Mouse (Mus musculus) ES-E14 (cell line): ENCODE results near the gene Arhgef25. TPM values are rescaled to one million over a fixed set of nuclear protein-coding genes. Genes with fewer than 3 reads are reported as not detected.
A peak's percentile ranks its signal among the peaks of the same experiment; 100 is the strongest.

ENCODE experiments used
- DNase-seq: peaks from one replicate; pipeline ENCODE4 v3.0.0-alpha.2; 2013; ENCODE audit warnings: low read depth, low spot score
- H3K27ac ChIP-seq: 2 replicates; pipeline ENCODE4 v1.5.1; 2012; ENCODE audit warnings: low read depth, mild to moderate bottlenecking, low read length, moderate library complexity, mixed read lengths; ENCODE audit not compliant: poor library complexity, insufficient read depth, severe bottlenecking
- H3K36me3 ChIP-seq: 2 replicates; pipeline ENCODE4 v1.6.1; 2012; ENCODE audit warnings: mild to moderate bottlenecking, low read length, moderate library complexity, mixed read lengths; ENCODE audit not compliant: control insufficient read depth, poor library complexity, insufficient read depth, severe bottlenecking
- H3K4me1 ChIP-seq, 2 experiments: fragments of 150-350 bp in 1 of 2; sonication (generic) in 1 of 2; 2 replicates each; pipeline ENCODE4 v1.6.1; 2012; ENCODE audit warnings: low read length in 2 of 2, mild to moderate bottlenecking in 1 of 2, mixed read lengths in 1 of 2; ENCODE audit not compliant: control insufficient read depth in 2 of 2, insufficient read depth in 2 of 2, poor library complexity in 1 of 2
- H3K4me3 ChIP-seq, 2 experiments: fragments of 150-350 bp in 1 of 2; sonication (generic) in 1 of 2; 2 replicates each; pipeline ENCODE4 v1.5.1; 2012; ENCODE audit warnings: low read length in 2 of 2, low read depth in 1 of 2, mild to moderate bottlenecking in 1 of 2, mixed read lengths in 1 of 2; ENCODE audit not compliant: insufficient read depth in 1 of 2, poor library complexity in 1 of 2, severe bottlenecking in 1 of 2
- H3K9ac ChIP-seq: 2 replicates; pipeline ENCODE4 v1.6.1; 2012; ENCODE audit warnings: low read depth, mild to moderate bottlenecking, low read length, mixed read lengths; ENCODE audit not compliant: poor library complexity, insufficient read depth, severe bottlenecking
- H3K9me3 ChIP-seq: fragments of 150-350 bp; sonication (generic); 2 replicates; pipeline ENCODE4 v1.6.1; 2012; ENCODE audit warnings: low read depth, mild to moderate bottlenecking, low read length; ENCODE audit not compliant: control insufficient read depth, insufficient read depth
- CHD2 ChIP-seq: IDR thresholded peaks from 2 replicates; pipeline ENCODE4 v1.6.1; 2014; ENCODE audit warnings: mild to moderate bottlenecking, low read depth, low read length, inconsistent platforms
- HCFC1 ChIP-seq: IDR thresholded peaks from 2 replicates; pipeline ENCODE4 v1.6.1; 2012; ENCODE audit warnings: low read length, inconsistent platforms, borderline replicate concordance; ENCODE audit not compliant: insufficient read depth
- MAFK ChIP-seq: IDR thresholded peaks from 2 replicates; pipeline ENCODE4 v1.6.1; 2014; ENCODE audit warnings: mild to moderate bottlenecking, low read depth, low read length, inconsistent platforms; ENCODE audit not compliant: insufficient read depth
- ZC3H11A ChIP-seq: IDR thresholded peaks from 2 replicates; pipeline ENCODE4 v1.6.1; 2012; ENCODE audit warnings: low read depth, mild to moderate bottlenecking, inconsistent platforms, low read length, borderline replicate concordance
- ZNF384 ChIP-seq: IDR thresholded peaks from 2 replicates; pipeline ENCODE4 v1.6.1; 2012; ENCODE audit warnings: low read depth, low read length, inconsistent platforms
- in situ Hi-C, 2 experiments: fragments of 600-800 bp; cut with MboI; formaldehyde crosslinking; loops; one replicate each; pipeline ENCODE4 v1.15.1; 2025; ENCODE audit warnings: low sequenced_read_pairs in 2 of 2, inconsistent platforms in 1 of 2; ENCODE audit not compliant: unreplicated experiment in 2 of 2
- total RNA-seq: library from RNA; depleted of rRNA; stranded (reverse); fragments of 300-350 nt; gene quantifications from 2 replicates; pipeline ENCODE4 v1.2.3, GENCODE M21; 2012; rRNA removed

Gene Arhgef25
- 39.2 and 87.7 TPM in 2 replicates for total RNA-seq

GRCm38 (mm10) chr10:127189651-127190381 lies at the start of gene Arhgef25:
Gene Arhgef25 (minus strand): TSS chr10:127190083.
- Histone ChIP-seq H3K4me3 (peak within 1 kb of the TSS; percentile 81 to 99), H3K27ac (no peak within 1 kb of the TSS), H3K4me1 (peaks cover 4 to 32% of the 10 kb centered on the region in 2 experiments), H3K9me3 (no peaks in the 10 kb centered on the region), H3K36me3 (peaks cover 18% of the 10 kb centered on the region; the same call in 1 of the 2 replicates), H3K9ac (peak within 1 kb of the TSS; percentile 63)
- in situ Hi-C loops = no loop called here
- no peak for DNase-seq
- TF ChIP-seq CHD2 (no peak), HCFC1 (no peak), ZNF384 (no peak), MAFK (no peak), ZC3H11A (no peak)

- DNase-seq = no peak
- TF ChIP-seq CHD2 (no peak), ZNF384 (no peak)
- Histone ChIP-seq H3K9ac (no peak overlapping the region), H3K9me3 (no peaks in the 10 kb centered on the region), H3K36me3 (peaks cover 23% of the 10 kb centered on the region; the same call in 1 of the 2 replicates), H3K4me1 (peaks cover 0 to 20% of the 10 kb centered on the region in 2 experiments; a peak in 2 of 4 replicates), H3K4me3 (no peak overlapping the region; a peak in 1 of 4 replicates), H3K27ac (no peak overlapping the region)
- in situ Hi-C loops = no loop called here
Observed at GRCm38 (mm10) chr10:127238241-127238824, 48.5 kb upstream of the Arhgef25 start.

GRCm38 (mm10) chr10:127236541-127236940 lies 46.7 kb upstream of the Arhgef25 start:
- H3K9ac ChIP-seq = no peak overlapping the region
- H3K4me3 ChIP-seq = no peak overlapping the region
- peaks cover 13% of the 10 kb centered on the region; the same call in 1 of the 2 replicates for H3K36me3 ChIP-seq
- TF ChIP-seq HCFC1 = no peak
- TF ChIP-seq MAFK = no peak
- TF ChIP-seq ZNF384 = no peak
- TF ChIP-seq CHD2 = no peak
- no peak for TF ChIP-seq ZC3H11A
- in situ Hi-C loops = no loop called here
- DNase-seq = no peak
- H3K9me3 ChIP-seq = no peaks in the 10 kb centered on the region
- no peak overlapping the region for H3K27ac ChIP-seq
- peaks cover 0 to 22% of the 10 kb centered on the region in 2 experiments; a peak in 2 of 4 replicates for H3K4me1 ChIP-seq

- peaks cover 16% of the 10 kb centered on the region; the same call in 1 of the 2 replicates for H3K36me3 ChIP-seq
- no peak overlapping the region for H3K9ac ChIP-seq
- no peak for TF ChIP-seq ZNF384
- TF ChIP-seq HCFC1 = peak; percentile 49; the same call in 1 of the 2 replicates
- in situ Hi-C loops = no loop called here
- no peak overlapping the region for H3K4me3 ChIP-seq
- DNase-seq = peak; percentile 59
- H3K27ac ChIP-seq = no peak overlapping the region
- H3K9me3 ChIP-seq = no peaks in the 10 kb centered on the region
- peaks cover 2 to 23% of the 10 kb centered on the region in 2 experiments; a peak in 2 of 4 replicates for H3K4me1 ChIP-seq
Observed at GRCm38 (mm10) chr10:127233141-127233540, 43.3 kb upstream of the Arhgef25 start.
